Mouse (Mus musculus): ENCODE data around the gene St3gal3. TPM values are rescaled to one million over a fixed set of nuclear protein-coding genes. Genes with fewer than 3 reads are reported as not detected.

Gene St3gal3
- polyA plus RNA-seq, 1 experiment, result 71.2 TPM

DNA sequence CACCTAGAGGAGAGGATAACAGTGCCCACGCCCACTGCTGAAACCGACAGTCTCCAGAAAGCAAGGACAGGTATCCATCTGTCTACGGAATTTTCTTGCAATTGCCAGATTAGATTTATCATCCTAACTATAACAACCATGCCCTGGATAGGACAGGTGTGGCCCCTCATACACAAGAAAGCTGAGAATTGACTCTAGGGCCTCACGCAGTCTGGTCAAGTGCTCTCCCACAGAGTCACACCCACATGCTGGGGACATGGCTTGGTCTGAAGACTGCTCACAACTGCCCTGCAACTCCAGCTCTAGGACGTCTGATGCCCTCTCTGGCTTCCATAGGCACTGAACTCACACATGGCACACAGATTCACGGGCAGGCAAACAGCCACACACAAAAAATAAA is 61.6 kb downstream of the St3gal3 start:
- H3K27me3 ChIP-seq (ENCODE audit: control insufficient read depth, insufficient read depth, low read length), result no peaks in the 10 kb centered on the region
- no peak overlapping the region for H3K27ac ChIP-seq (ENCODE audit: insufficient read depth, low read length)
- peaks cover 8% of the 10 kb centered on the region for H3K4me1 ChIP-seq (ENCODE audit: control insufficient read depth, insufficient read depth, low read length)
- WGBS, result 79% methylated on average over 6 of the region's 6 CpGs
- TF ChIP-seq POLR2A (IDR thresholded peaks at IDR 0.05; ENCODE audit: borderline replicate concordance, insufficient read depth, low read length), result no peak
- TF ChIP-seq CTCF (IDR thresholded peaks at IDR 0.05; ENCODE audit: borderline replicate concordance, insufficient read depth, low read depth, low read length), result no peak
- DNase-seq, result no peak
- no peak overlapping the region for H3K4me3 ChIP-seq (replicated peaks; ENCODE audit: insufficient read depth, low read depth, low read length)

DNA sequence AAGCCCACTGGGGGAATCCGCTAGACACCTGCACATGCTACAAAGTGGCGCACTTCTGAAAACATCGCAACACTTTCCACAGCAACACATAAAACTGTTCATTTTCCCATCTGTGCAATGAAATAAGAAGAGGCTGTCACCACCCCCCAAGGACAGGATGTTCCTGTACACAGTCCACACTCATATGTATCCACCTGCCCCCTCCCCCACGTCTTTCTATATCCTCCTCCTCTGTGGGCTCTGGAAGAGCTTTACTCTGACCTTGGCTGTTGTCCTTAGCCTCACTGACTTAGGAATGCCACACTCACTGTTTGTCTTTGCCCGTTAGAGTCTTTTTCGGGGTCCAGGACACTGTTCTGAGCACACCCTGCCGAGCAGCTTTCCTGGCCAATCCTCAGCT is 62.8 kb downstream of the St3gal3 start:
- H3K27me3 ChIP-seq (ENCODE audit: control insufficient read depth, insufficient read depth, low read length), result no peaks in the 10 kb centered on the region
- peaks cover 8% of the 10 kb centered on the region for H3K4me1 ChIP-seq (ENCODE audit: control insufficient read depth, insufficient read depth, low read length)
- WGBS, result 61% methylated on average over 7 of the region's 7 CpGs
- H3K4me3 ChIP-seq (replicated peaks; ENCODE audit: insufficient read depth, low read depth, low read length), result no peak overlapping the region
- H3K27ac ChIP-seq (ENCODE audit: insufficient read depth, low read length), result no peak overlapping the region
- no peak for DNase-seq
- TF ChIP-seq CTCF (IDR thresholded peaks at IDR 0.05; ENCODE audit: borderline replicate concordance, insufficient read depth, low read depth, low read length) (no peak), POLR2A (IDR thresholded peaks at IDR 0.05; ENCODE audit: borderline replicate concordance, insufficient read depth, low read length) (no peak)

DNA sequence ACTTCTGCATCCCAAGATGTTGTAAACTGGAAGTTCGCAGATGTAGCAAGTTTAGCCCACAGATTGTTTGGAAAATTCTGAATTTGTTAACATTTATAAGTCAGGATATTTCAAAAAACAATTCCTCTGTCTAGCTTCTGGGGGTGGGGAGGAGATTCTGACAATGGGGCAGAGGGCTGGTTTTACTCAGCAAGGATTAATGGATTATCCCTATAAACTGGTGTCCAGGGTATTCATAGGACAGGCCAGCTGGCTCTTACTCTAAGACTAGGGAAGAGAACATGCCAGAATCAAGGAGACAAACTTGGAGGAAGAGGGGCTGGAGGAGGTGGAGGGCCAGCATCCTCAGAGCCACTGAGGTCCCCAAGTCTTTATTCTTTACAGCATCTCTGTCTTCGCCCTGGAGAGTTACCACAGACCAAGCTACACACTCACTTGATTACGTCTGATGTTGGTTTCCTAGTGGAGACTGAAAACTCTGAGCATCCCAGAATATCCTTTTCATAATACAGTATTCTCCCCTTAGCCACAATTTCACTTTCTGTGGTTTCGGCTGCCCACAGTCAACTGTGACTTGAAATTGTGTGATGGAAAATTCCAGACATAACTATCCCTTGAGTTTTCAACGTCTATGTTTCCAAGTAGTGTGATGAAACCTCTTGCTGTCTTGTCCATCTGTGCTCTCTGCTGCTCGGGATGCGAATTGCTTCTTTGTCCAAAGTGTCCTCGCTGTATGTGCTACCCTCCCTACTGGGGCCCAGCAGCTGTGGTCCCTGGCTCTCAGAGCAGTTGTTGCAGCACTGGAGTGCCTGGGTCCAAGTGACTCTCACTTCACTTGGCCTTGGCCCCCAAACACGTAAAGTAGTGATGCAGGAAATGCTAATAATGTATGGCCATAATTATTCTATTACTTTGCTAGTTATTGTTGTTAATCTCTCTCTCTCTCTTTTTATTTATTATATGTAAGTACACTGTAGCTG is 64.2 kb downstream of the St3gal3 start:
- WGBS, result 66% methylated on average over 9 of the region's 9 CpGs

DNA sequence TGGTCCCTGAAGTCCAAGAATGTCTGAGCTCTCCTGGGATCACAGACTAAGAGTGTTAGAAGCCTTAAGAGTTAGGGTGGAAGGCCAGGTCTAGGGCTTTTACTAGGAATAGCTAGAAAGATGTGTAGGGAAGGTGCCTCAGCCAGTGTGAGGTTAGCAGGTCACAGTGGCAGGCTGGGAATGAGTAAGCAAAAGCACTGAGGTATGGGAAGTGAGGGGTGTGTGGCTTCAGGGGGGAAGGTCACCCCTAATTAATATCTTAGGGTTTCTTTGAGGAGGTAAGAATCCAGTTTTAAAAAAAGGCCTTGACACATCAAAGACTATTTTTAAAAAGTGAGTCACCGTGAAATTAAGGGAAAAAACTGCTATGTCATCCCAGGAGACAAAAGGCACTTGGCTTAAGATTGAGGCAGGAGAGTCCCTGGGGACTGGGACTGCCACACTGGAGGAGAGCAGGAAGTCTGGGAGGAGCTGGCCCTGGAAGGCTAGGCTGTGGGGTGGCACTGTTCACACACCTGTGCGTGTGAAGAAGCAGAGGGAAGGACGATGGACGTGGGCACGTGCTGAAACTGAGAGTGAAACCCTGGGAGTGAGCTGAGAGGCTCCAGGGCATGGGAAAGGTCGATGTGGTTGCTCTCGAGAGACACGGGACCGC is 72.8 kb downstream of the St3gal3 start:
- 43% methylated on average over 9 of the region's 9 CpGs for WGBS
- TF ChIP-seq CTCF (IDR thresholded peaks at IDR 0.05; ENCODE audit: borderline replicate concordance, insufficient read depth, low read depth, low read length) (no peak), POLR2A (IDR thresholded peaks at IDR 0.05; ENCODE audit: borderline replicate concordance, insufficient read depth, low read length) (no peak)
- Histone ChIP-seq H3K27ac (ENCODE audit: insufficient read depth, low read length) (no peak overlapping the region), H3K4me1 (ENCODE audit: control insufficient read depth, insufficient read depth, low read length) (peaks cover 21% of the 10 kb centered on the region), H3K27me3 (ENCODE audit: control insufficient read depth, insufficient read depth, low read length) (no peaks in the 10 kb centered on the region), H3K4me3 (replicated peaks; ENCODE audit: insufficient read depth, low read depth, low read length) (no peak overlapping the region)
- no peak for DNase-seq

More for the DNA sequence above, 64.2 kb downstream of the St3gal3 start:
- no peak for TF ChIP-seq CTCF (IDR thresholded peaks at IDR 0.05; ENCODE audit: borderline replicate concordance, insufficient read depth, low read depth, low read length)
- no peak for TF ChIP-seq POLR2A (IDR thresholded peaks at IDR 0.05; ENCODE audit: borderline replicate concordance, insufficient read depth, low read length)
- no peak overlapping the region for H3K4me3 ChIP-seq (replicated peaks; ENCODE audit: insufficient read depth, low read depth, low read length)
- peaks cover 8% of the 10 kb centered on the region for H3K4me1 ChIP-seq (ENCODE audit: control insufficient read depth, insufficient read depth, low read length)
- no peak overlapping the region for H3K27ac ChIP-seq (ENCODE audit: insufficient read depth, low read length)
- DNase-seq, result no peak
- no peaks in the 10 kb centered on the region for H3K27me3 ChIP-seq (ENCODE audit: control insufficient read depth, insufficient read depth, low read length)

DNA sequence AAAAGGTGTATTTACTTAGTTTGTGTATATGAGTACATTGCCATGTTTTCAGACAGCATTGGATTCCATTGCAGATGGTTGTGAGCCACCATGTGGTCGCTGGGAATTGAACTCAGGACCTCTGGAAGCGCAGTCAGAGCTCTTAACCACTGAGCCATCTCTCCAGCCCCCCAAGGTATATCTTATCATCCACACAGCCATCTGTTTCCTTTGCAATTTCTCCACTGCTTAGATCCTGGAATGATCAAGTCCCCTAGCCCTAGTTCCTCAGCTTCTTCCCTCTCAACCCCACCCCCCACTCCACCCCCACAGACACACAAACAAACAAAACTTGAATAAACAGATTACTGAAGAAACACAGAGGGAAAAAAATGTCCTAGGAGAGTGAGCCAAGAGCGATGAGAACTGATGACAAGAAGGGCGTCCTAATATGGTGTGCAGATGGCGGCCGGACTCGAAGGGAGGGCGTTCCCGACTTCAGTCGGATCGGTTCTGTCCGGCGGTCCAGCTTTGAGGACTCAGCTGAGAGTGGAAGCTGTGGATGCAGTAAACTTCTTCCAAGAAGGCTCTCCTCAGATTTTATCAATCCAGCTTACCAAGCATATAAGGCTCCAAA is 73.7 kb downstream of the St3gal3 start:
- WGBS, result 84% methylated on average over 13 of the region's 13 CpGs
- TF ChIP-seq CTCF (IDR thresholded peaks at IDR 0.05; ENCODE audit: borderline replicate concordance, insufficient read depth, low read depth, low read length), result no peak
- no peak for TF ChIP-seq POLR2A (IDR thresholded peaks at IDR 0.05; ENCODE audit: borderline replicate concordance, insufficient read depth, low read length)
- no peaks in the 10 kb centered on the region for H3K27me3 ChIP-seq (ENCODE audit: control insufficient read depth, insufficient read depth, low read length)
- peaks cover 21% of the 10 kb centered on the region for H3K4me1 ChIP-seq (ENCODE audit: control insufficient read depth, insufficient read depth, low read length)
- DNase-seq, result no peak
- no peak overlapping the region for H3K27ac ChIP-seq (ENCODE audit: insufficient read depth, low read length)
- H3K4me3 ChIP-seq (replicated peaks; ENCODE audit: insufficient read depth, low read depth, low read length), result no peak overlapping the region

DNA sequence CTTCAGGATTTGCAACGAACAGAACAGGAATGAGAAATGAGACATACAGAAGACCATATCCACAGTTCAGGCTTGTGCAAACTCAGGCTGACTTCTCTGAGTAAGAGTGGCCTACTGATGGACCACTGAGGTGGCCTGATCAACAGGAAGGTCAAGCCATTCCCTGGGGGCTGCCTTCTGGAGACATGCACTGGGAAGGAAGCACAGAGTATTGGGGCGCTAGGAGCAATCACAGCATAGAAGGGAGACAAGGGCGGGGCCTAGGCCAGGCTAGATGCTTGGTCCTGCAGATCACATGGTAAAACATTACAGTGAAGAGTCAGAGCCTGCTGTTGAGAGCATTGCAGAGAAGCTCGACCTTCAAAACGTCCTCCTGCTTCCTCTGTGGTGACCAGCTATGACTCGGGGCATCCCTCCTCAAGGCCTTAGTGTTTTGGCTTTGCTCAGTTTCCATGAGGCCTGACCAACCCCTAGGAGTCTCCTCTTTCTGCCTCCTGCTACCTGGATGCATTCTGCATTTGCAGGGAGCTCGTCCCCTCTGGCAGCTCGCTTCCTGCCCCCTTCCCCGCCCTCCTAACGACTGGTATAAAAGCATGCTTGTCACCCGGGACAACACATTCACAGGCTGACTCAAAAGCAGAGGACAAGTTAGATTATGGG is 74.8 kb downstream of the St3gal3 start:
- Histone ChIP-seq H3K4me1 (ENCODE audit: control insufficient read depth, insufficient read depth, low read length) (peaks cover 21% of the 10 kb centered on the region), H3K4me3 (replicated peaks; ENCODE audit: insufficient read depth, low read depth, low read length) (no peak overlapping the region), H3K27ac (ENCODE audit: insufficient read depth, low read length) (no peak overlapping the region), H3K27me3 (ENCODE audit: control insufficient read depth, insufficient read depth, low read length) (no peaks in the 10 kb centered on the region)
- no peak for DNase-seq
- no peak for TF ChIP-seq POLR2A (IDR thresholded peaks at IDR 0.05; ENCODE audit: borderline replicate concordance, insufficient read depth, low read length)
- TF ChIP-seq CTCF (IDR thresholded peaks at IDR 0.05; ENCODE audit: borderline replicate concordance, insufficient read depth, low read depth, low read length), result no peak
- 73% methylated on average over 11 of the region's 11 CpGs for WGBS

DNA sequence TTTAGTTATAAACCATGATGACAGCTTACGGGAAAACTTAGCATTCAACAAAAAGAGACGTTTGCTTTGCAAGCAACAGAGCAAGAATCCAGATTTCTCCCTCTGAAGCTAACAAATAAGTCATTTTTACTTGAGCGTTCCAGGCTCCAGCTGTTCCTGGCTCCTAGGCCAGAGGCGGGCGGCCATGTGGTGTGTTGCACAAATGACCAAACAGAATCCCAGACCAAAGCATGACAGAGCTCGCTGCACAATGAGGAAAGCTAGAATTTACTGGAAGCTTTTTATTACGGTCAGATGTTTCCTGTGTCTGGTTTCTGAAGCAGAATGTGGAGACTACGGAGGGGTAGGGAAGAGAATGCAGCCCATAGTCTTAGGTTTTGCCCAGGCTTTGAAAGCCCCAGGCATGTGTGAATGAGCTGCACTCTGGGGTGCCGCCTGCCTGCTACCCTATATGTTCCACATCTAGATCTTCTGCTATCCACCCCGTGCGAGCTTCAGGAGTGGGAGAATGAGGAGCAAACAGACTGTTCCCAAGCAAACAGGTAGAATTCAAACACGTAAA is 76.5 kb downstream of the St3gal3 start:
- WGBS, result 66% methylated on average over 12 of the region's 12 CpGs
- H3K4me3 ChIP-seq (replicated peaks; ENCODE audit: insufficient read depth, low read depth, low read length), result no peak overlapping the region
- TF ChIP-seq POLR2A (IDR thresholded peaks at IDR 0.05; ENCODE audit: borderline replicate concordance, insufficient read depth, low read length), result no peak
- no peak for TF ChIP-seq CTCF (IDR thresholded peaks at IDR 0.05; ENCODE audit: borderline replicate concordance, insufficient read depth, low read depth, low read length)
- H3K27me3 ChIP-seq (ENCODE audit: control insufficient read depth, insufficient read depth, low read length), result no peaks in the 10 kb centered on the region
- H3K4me1 ChIP-seq (ENCODE audit: control insufficient read depth, insufficient read depth, low read length), result peaks cover 21% of the 10 kb centered on the region
- H3K27ac ChIP-seq (ENCODE audit: insufficient read depth, low read length), result no peak overlapping the region; the same call in 1 of the 2 replicates
- no peak for DNase-seq

Data from cerebellum, adult 2 months (tissue).